Mouse (Mus musculus): ENCODE data around the gene Gm12789. TPM values are rescaled to one million over a fixed set of nuclear protein-coding genes. Genes with fewer than 3 reads are reported as not detected.
"Not testable (repeated sequence)": the region's sequence is repeated elsewhere in the genome, so short reads cannot be mapped to it uniquely, and the experiment has no call there.

Gene Gm12789
- not detected in 2 replicates for polyA plus RNA-seq (2012; ENCODE audit: insufficient read depth, insufficient read length, missing spikeins)

DNA sequence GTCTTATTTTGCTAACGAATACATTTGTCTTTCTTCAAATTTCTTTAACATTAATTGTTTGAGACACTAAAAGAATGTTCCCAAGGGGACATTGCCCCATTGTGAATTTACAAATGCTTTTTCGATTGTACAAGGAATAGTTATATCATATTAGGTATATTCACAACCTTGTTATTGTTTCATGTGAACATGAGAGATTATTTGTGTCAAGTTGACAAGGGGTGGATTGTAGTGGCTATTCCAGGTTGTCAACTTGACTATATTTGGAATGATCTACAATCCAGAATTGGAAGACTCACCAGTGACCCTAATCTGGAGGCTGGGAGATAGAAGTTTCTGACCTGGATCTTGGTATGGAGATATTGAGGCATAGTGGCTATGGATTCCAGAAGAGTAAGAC is at the start of gene Gm12789:
Gm12789 (plus strand) TSS at position 301 of the 400 bp plus-strand sequence.
- H3K27ac ChIP-seq (replicated peaks; ENCODE audit: low read depth, low read length); H3K4me1 ChIP-seq (ENCODE audit: control insufficient read depth, insufficient read depth, insufficient read length, low read length): not testable (repeated sequence)

DNA sequence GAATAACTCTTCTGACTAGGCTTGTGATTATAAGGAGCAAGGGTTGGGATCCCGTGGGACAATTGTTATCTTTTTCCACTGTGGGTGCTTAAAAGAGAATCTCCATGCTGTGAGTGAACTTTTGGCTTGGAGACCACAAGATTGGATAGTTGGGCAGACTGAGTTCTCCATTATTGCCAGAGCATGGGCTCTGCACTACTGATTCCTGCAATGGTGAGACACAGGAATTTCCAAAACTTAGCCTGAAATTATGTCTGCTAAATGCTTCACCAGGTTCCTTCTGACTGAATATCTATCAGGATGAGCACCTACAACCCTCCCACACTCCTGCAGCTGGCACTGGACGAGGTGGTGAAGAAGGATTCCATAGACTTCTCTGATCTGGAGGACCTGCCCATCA is 46.3 kb upstream of the Gm12789 start, which contains the start of gene Gm12794:
Gm12794 (plus strand) TSS at position 301 of the 400 bp plus-strand sequence.
- not testable (repeated sequence) for H3K27ac ChIP-seq (replicated peaks; ENCODE audit: low read depth, low read length); H3K4me1 ChIP-seq (ENCODE audit: control insufficient read depth, insufficient read depth, insufficient read length, low read length)

More for the DNA sequence above, at the start of gene Gm12789:
- H3K4me3 ChIP-seq (ENCODE audit: insufficient read depth, low read depth, low read length) = not testable (repeated sequence)

DNA sequence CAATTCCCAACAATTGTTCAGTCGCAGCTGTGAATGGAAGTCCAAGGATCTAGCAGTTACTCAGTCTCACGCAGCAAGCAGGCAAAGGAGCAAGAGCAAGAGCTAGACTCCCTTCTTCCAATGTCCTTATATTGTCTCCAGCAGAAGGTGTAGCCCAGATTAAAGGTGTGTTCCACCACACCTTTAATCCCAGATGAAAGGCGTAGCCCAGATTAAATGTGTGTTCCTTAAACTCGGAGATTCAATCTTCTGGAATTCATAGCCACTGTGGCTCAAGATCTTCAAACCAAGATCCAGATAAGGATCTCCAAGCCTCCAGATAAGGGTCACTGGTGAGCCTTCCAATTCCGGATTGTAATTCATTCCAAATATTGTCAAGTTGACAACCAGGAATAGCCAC is 5.5 kb upstream of the Gm12789 start, which contains the start of gene Gm12790:
Gm12790 (minus strand) TSS at position 101 of the 400 bp plus-strand sequence.
- not testable (repeated sequence) for H3K4me1 ChIP-seq (ENCODE audit: control insufficient read depth, insufficient read depth, insufficient read length, low read length); H3K4me3 ChIP-seq (ENCODE audit: insufficient read depth, low read depth, low read length); H3K27ac ChIP-seq (replicated peaks; ENCODE audit: low read depth, low read length)

More for the DNA sequence above, 46.3 kb upstream of the Gm12789 start, which contains the start of gene Gm12794:
- H3K4me3 ChIP-seq (ENCODE audit: insufficient read depth, low read depth, low read length) = not testable (repeated sequence)

- Histone ChIP-seq H3K4me1 (ENCODE audit: control insufficient read depth, insufficient read depth, insufficient read length, low read length) (no peaks in the 10 kb centered on the region), H3K4me3 (ENCODE audit: insufficient read depth, low read depth, low read length) (no peak overlapping the region), H3K27ac (replicated peaks; ENCODE audit: low read depth, low read length) (no peak overlapping the region)
Observed at GRCm38 (mm10) chr4:101985678-101986077, 748 bp upstream of the Gm12789 start.

DNA sequence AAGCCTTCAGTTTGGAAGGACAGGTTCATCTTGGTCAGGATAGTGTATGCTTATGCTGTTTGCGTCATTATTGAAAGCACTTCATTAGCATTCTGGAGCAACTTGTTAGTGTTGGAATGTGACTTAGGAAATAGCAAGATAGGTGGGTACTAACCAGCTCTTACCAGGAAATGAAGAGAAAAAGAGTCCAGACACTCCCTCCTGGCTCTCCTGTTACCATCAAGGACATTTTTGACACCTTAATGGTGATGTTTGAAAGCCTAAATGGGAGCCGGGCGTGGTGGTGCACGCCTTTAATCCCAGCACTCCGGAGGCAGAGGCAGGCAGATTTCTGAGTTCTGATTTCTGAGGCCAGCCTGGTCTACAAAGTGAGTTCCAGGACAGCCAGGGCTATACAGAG is 11.0 kb downstream of the Gm12789 start:
- no peak overlapping the region for H3K27ac ChIP-seq (replicated peaks; ENCODE audit: low read depth, low read length)
- H3K4me1 ChIP-seq (ENCODE audit: control insufficient read depth, insufficient read depth, insufficient read length, low read length) = no peaks in the 10 kb centered on the region
- no peak overlapping the region for H3K4me3 ChIP-seq (ENCODE audit: insufficient read depth, low read depth, low read length)

- no peak overlapping the region for H3K27ac ChIP-seq (replicated peaks; ENCODE audit: low read depth, low read length)
- no peak overlapping the region for H3K4me3 ChIP-seq (ENCODE audit: insufficient read depth, low read depth, low read length)
- H3K4me1 ChIP-seq (ENCODE audit: control insufficient read depth, insufficient read depth, insufficient read length, low read length) = no peaks in the 10 kb centered on the region
Observed at GRCm38 (mm10) chr4:101998267-101998922, 12.0 kb downstream of the Gm12789 start.

DNA sequence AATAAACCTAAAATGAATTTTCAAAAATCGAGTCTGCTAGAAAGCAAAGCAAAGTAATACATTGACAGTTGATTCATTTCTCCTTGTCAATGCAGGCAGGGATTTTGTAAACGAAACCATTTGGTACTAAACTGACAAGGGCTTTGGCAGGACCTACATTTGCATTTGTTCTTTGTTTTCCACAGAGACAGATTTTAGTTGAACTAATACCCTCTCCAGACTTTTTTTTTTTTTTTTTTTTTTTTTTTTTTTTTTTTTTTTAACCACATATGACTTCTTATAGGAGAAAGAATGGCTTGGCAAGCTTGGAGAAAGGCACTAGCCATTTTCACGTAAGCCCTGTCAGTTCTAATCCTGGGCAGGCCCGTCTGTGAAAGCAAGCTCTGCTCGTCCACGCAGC is 40.2 kb downstream of the Gm12789 start:
- no peak overlapping the region for H3K27ac ChIP-seq (replicated peaks; ENCODE audit: low read depth, low read length)
- no peaks in the 10 kb centered on the region for H3K4me1 ChIP-seq (ENCODE audit: control insufficient read depth, insufficient read depth, insufficient read length, low read length)
- no peak overlapping the region for H3K4me3 ChIP-seq (ENCODE audit: insufficient read depth, low read depth, low read length)

Other genes starting within 250 kb of the Gm12789 start
- not detected in 2 replicates for gene B020004J07Rik, start 142.6 kb upstream of the Gm12789 start, polyA plus RNA-seq (2012; ENCODE audit: insufficient read depth, insufficient read length, missing spikeins)
- gene C130073F10Rik, start 92.8 kb upstream of the Gm12789 start, polyA plus RNA-seq (2012; ENCODE audit: insufficient read depth, insufficient read length, missing spikeins) = not detected in 2 replicates
- gene Gm12800, start 77.5 kb upstream of the Gm12789 start, polyA plus RNA-seq (2012; ENCODE audit: insufficient read depth, insufficient read length, missing spikeins) = not detected in 2 replicates
- not detected in 2 replicates for gene Gm12794, start 46.2 kb upstream of the Gm12789 start, polyA plus RNA-seq (2012; ENCODE audit: insufficient read depth, insufficient read length, missing spikeins)
- gene Gm12790, start 5.6 kb upstream of the Gm12789 start, polyA plus RNA-seq (2012; ENCODE audit: insufficient read depth, insufficient read length, missing spikeins) = not detected in 2 replicates
- 4.9 and 5.3 TPM in 2 replicates for gene Pde4b, start 100.9 kb downstream of the Gm12789 start, polyA plus RNA-seq (2012; ENCODE audit: insufficient read depth, insufficient read length, missing spikeins)

All from brown adipose tissue, adult 24 weeks (tissue).